Mouse (Mus musculus) adrenal gland, adult 8-10 months (tissue): Measurements from ENCODE around the gene Drc1. TPM values are rescaled to one million over a fixed set of nuclear protein-coding genes. Genes with fewer than 3 reads are reported as not detected.

Source experiments
- DNase-seq: peaks from one replicate; pipeline ENCODE4 v3.0.0; 2022
- total RNA-seq, 4 experiments: library from RNA; stranded (reverse); gene quantifications; 2 replicates each; pipeline ENCODE4 v1.2.4; 2022

Drc1 gene
- total RNA-seq = 1 to 10 TPM in 3 of 4 experiments, under 1 TPM in 1; 0.59 to 2.1 (median 1.1) TPM

DNA sequence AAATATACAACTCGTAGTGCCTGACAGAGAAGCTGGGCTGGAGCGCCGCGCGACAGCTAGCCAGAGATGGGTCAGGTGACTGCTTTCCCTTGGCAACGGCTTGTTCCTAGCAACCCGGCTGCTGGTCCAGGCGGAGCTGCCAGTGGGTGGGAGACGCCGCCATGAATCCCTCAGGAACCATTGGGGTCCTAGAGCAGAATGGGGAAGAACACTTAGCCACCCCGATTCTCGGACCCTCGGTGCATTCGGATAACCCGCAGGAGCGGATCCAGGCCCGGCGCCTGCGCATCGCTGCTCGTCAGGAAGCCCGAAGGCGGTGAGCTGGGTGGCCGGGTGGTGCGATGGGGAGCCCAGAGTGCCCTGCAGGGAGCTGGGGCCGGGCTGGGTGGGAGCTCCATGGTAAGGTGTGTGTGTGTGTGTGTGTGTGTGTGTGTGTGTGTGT, at the start of gene Drc1:
TSS of gene Drc1 (plus strand) at position 98 of the 442 bp plus-strand sequence.
- no peak for DNase-seq

DNA sequence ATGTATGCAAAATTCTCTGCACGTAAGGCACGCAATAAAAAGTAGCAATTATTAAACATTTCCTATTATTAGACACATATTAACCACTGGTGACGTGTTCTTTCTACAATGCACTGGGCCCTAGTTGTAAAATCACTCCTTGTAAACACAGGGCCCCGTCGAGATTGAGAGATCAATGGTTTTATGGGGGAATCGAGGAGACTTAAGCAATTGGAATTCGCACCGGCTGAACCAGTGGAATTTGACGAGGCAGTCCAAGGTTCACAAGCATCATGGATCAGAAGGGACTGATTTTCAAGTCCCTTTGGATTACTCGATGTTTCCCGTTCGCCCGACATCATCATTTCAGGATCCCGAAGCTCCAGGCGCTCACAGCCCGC, 49.3 kb upstream of the Drc1 start:
- DNase-seq = no peak

DNA sequence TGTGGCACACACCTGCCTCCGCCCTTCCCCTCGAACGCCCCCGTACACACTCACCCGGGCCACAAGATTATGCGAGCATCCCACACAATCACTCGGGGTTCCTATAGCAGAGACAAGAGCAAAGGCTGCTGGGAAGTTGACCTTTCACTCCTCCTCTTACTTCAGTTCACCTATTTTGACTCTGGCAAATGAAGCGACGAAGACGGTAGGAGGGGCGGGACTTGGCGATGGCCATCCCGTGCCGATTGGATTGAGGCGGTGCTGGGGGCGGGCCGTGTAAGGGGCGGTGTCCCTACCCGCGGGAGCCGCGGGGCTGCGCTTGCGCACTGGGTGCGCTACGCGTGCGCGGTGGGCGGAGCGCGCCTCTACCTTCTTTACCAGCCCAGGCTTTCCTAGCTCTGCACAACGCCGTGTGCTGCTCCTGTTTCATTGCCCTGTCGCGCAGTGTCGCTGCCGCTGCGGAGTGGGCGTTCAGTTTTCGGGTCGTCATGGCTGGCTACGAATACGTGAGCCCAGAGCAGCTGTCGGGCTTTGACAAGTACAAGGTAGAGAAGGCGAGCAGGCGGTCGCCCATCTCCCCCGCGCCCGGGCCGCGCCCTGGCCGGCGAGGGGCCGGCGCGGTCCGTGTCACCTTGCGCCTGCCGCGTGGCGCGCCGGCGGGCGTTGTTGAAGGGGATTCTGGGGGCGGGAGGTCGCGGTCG, 48.8 kb upstream of the Drc1 start, which contains the start of gene Selenoi:
TSS of gene Selenoi (plus strand) at position 311 of the 701 bp plus-strand sequence.
- peak; percentile 99 for DNase-seq

DNA sequence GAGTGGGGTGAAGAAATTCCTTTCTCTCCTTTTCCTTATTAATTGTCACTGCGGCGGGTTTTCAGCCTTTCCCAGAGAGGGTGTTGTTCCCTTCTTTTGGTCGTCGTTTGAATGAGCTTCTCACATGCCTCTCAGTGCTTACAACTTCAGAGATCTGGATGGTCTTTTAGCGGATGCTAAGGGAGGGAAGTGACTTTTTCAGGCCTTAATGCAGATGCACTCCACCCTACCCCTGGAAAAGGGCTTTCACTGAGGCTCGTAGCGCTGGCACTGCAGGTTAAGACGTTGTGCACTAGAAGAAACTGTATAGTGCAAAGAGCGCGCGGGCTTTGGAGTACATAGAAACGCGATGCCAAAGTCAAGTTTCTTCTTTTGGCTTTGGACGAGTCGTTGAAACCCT, 48.1 kb upstream of the Drc1 start:
- no peak for DNase-seq

DNA sequence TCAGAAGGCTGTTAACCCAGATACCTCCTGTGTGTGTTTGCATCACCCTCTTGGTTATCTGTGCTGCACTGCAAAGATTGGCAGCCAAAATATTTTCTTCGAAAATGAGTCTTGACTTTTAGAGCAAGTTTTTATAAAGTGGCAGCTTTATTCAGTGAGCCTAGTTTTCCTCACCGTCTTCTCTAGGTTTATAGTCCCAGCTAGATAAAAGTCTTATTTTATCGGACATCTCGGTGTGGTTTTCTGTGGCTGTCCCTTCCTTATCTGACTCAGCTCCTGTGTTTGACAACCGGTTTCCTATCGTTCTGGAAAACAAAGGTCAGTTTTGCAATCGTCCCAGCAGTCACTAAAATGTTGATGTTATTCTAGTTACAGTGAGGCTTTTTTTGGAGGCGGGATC, 47.2 kb upstream of the Drc1 start:
- no peak for DNase-seq

DNA sequence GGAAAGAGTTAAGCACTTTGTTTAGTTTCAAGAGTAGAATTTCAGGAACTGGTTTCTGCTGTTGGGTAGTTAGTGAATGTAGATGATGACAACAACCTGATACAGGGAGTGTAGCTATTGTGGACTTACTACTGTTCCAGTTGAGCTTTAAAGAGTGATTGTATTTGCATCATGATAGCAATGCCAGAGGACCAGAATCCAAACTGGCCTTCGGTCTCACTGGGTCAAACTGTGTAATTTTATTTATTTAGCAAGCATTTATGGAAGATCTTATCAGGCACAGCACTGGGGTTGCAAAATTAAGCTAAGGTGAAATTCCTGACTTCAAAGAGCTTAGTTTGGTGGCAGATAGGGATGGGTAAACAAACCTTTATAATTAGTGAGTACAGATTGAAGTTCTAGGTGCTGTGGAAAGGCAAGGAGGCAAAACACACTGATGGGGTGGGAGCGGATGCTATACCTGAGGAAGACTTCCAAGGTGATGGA, 45.5 kb upstream of the Drc1 start:
- no peak for DNase-seq

DNA sequence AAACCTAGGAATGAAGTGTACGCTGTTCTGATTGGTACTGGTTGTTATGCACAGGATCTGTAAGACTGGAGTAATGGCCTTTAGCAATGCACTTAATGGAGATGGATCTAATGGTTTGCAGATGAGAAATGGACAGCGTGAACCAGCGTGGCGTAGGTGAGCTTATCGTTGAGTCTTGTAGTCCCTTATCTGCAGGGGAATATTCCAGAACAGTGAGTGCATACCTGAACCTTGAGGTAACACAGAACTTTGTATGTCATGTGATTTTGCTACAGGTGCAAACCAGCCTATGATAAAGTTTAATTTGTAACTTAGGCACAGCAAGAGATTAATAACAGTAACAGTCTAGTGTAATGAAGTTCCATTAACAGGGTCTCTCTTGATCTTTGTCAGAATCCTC, 42.7 kb upstream of the Drc1 start:
- DNase-seq = no peak

DNA sequence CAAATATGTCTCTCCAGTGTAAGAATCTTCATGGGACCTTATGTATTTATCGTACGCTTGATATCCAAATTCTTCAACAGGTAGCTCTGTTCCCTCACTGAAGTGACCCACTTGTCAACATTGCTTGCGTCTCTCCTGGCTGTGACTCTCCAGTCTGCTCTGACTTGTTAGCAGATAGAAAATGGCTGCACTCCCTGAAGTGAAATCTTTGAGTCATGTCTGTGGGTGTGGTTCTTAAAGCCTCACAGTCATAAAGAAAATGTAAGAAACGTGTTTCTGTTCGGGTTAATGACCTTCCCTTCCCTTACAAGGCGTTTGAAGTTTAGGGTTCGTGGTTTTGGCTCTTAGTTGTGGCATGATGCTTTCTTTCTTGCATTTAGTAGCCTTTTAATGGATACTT, 40.6 kb upstream of the Drc1 start:
- DNase-seq = no peak

DNA sequence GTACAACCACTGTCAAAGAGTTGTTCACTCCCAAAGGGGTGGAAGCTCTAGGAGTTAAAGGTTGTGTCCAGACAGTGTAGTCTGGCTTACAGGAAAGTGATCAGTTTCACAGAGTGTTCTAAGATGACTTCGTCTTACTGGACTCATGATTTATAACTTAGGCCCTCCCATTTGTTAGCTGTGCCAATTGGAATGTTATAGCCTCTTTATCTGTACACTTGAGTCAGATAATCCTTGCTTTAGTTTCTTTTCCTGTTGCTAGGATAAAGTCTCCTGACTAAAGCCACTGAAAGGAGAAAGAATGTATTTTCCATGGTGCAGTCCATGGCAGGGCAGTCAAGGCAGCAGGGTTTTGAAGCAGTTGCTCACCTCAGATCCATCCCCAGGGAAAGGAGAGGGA, 38.8 kb upstream of the Drc1 start:
- DNase-seq = no peak

DNA sequence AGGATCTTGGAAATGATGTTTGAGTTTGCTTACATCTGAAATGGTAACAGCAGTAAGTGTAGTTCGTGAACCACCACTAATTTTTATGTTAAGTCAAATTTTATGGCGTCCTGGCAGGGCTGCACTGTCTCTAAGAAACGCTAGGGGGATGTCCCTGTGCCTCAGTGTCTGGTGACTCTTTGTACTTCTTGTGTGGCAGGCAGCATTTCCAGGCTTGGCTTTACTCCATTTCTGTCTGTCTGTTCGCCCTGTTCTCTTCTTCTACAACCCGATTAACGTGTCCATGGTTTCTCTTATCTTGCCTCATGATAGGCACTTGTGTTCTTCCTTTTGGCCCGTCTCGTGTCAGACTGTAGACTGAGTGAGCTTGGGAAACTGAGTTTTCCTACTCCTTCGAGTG, 37.4 kb upstream of the Drc1 start:
- no peak for DNase-seq

DNA sequence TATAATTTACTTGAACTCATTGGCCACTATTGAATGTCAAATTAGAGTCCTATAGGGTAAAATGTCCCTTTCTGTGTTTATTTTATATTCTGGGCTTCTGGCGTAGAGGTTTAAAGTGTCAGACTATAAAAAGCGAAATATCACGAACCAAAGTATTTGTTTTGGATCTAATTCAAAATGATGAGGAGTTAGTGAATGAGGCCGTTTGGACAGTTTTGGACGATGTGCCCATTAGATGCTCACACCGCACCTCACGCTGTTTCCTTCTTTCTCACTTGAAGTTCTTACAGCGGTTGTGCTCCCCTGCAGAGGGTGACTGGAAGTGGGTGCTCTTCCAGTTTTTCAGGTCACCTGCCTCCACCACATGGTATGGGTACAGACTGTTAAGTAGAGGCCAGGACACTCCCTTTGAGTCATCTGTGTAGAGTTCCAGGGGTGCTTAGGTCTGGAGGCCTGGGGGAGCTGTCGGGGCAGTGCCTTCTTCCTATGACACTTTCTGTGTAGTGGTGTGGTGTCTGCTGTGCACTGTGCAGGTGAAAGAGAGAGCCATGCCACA, 35.2 kb upstream of the Drc1 start:
- DNase-seq = no peak

DNA sequence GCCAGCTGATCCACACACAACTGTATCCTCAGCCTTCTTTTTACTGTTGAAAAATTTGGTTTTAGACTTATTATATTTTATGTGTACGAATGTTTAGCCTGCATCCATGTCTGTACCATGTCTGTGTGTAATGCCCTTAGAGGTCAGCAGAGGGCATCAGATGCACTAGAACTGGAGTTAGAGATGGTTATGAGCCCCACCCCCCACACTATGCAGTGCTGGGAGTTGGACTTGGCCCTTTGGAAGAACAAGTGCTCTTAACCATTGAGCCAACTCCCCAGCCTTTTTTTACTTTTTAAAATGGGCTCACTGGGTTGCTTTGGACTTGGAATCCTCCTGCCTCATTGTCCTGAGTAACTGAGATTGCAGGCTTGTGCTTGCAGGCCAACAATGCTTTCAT, 33.5 kb upstream of the Drc1 start:
- DNase-seq = no peak

DNA sequence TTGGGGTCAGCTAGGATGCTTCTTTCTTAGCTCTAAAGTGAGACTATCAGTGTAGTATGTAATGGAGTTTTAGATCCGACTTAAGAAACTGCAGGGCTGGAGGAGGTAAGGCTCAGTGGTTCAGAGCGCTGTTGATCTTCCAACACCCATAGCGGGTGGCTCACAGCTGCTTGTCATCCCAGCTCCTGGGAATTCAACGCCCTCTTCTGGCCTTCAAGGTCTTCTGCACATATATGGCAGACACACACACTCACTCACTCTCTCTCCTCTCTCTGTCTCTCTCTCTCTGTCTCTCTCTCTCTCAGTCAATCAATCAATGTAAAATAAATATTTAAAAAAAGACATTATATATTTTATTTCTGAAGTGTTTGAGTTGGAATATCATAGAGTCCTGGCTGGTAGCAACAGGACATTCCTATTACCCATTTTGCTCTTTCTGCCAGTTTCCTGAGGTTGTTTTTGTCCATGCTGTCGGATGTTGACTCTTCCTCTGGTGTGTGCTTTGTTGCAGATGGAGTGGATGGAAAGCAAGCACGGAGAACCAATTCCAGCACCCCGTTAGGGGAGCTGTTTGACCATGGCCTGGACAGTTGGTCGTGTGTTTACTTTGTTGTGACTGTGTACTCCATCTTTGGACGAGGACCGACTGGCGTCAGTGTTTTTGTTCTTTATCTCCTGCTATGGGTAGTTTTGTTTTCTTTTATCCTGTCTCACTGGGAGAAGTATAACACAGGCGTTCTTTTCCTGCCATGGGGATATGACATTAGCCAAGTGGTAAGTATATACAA, 25.4 kb upstream of the Drc1 start:
- no peak for DNase-seq

DNA sequence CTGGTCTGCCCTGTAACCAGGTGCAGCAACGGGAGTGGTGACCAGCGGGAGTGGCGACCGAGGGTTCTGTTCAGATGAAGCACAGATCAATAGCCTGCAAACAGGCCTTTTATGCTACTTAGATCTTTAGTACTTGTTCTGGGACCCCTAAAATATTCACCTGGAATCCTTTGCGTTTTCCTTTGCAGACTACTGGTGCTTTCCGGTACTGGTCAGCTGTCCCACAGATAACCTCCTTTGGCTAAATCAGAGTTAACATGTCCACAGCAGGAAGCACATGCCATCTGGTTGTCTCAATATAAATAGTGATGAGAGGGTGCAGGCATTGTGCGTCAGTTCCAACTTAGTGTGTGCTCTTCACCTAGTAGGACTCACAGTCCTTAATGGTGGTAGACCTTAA, 22.4 kb upstream of the Drc1 start:
- no peak for DNase-seq

DNA sequence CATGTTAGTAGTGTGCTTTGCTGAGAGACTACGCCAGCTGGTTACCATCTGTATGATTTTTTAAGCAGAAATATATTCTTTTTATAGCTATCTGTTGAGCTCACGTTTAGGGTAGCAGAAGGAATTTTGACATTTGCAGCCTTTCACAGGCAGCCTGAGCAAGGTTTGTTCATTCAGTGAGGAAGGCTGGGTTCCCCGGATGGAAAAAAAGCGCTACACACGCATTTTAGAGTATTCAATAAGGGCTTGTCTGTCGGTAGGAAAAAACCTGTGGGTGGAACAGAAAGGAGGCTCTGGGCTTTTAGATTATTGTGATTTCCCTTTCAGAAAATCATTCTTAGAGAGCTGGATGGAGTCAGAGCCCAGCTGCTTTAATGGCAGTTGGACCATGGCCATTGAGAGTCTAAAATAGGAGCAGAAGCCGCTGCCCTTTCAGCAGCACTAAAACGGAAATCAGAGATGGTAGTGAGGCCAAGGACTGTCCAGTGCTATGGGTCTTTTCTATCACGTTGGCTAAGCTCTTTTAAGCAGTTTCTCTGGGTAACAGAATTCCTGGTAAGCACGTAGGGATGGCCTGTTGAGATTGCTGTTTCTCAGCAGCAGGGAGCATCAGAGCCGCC, 10.5 kb upstream of the Drc1 start:
- DNase-seq = no peak

DNA sequence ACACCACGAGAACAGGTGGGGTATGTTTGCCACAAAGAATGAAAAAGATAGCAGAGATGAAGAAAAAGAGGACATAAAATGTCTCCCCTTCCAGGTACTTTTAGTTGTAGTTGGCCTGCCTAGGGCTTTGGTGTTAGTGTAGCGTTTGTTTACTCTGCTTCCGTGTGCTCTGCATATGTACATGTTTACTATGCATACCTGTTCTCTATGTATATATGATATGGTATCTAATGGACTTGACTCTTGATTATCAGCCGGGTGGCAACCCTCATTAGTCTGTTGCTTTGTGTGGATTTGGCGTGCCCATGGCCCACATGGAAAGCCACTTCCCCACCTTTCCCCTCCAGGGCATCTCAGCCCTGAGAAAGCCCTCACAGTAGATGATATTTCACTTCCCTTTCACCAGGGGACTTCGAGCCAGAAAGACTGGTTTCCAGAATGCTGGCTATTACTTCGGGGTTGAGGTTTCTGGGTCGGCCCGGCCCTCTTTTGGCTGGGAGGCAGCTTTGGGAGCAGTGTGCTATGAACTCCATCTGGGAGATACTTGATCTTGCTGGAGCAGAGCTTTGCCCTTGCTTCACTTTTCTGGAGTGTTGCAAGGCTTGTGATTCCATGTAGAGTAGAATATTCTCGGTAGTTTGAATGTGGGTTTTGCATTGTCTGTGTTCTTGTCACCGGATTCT, 9.4 kb upstream of the Drc1 start:
- peak; percentile 24 for DNase-seq

DNA sequence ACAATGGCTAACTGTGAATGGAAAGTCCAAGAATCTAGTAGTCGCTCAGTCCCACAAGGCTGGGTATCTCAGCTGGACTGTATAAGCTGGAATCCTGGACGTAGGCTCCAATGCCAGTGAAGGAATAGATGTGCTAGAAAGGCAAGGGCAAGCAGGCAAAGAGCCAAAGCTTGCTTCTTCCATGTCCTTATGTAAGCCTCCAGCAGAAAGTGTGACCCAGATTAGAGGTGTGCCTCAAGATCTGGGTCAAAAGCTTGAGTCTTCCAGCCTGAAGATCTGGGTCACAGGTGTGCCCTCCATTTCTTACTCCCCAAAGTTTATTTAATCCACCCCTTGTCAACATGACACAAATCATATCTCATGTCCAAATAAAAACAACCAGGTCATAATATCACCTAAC, 4.8 kb upstream of the Drc1 start:
- no peak for DNase-seq

DNA sequence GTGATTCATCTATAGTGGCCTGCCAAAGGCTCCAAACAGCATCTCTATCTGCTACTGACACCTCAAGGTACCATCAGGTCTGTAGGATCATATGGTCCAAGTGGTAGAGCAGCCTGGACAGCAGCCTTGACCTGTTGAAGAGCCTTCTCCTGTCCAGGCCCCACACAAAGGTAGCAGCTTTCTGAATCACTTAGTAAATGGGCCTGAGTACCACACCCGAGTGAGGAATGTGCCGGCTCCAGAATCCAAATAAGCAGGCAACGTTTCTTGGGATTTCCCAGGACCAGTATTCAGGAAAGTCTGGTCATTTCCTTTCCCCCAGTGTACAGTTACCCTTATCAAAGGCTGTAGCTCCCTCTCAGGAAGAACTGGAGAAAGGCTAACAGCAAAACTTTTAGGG, 2.2 kb upstream of the Drc1 start:
- no peak for DNase-seq

DNA sequence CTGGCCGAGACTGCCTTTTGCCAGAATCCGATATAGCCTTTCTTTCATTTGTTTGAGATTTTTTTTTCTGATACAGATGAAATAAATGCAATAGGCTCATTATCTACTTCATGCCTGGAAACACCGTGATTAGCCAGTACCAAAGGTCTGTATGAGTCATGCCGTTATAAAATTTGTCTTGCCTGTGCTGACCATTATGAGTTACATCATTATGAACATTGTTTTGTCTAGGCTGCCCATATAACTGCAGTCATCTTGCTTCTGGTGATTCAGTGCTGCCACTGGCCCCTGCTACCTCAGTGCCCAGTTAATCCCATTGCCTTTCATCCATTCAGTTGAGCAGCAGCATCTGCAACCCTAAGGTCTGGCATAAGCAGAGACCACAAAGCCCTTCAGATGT, 1.7 kb upstream of the Drc1 start:
- no peak for DNase-seq

DNA sequence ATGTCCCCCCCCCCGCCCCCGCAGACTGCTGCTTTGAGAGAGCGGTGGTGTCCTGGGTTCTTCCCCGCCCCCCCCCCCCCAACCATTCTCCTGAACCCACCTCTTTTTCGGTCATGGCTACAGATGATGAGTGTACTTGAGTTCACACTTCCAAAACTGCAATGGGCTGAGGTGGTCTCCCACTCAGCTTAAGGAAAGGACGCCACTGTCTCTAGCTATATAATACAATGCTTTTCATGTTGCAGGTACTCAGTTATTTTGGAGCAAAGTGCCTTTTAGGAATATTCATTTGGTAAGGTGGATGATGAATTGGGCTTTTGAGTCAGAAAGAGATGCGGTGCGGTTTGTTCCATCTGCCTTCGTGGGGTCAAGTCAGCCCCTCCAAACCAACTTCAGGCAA, 324 bp upstream of the Drc1 start:
- DNase-seq = no peak

DNA sequence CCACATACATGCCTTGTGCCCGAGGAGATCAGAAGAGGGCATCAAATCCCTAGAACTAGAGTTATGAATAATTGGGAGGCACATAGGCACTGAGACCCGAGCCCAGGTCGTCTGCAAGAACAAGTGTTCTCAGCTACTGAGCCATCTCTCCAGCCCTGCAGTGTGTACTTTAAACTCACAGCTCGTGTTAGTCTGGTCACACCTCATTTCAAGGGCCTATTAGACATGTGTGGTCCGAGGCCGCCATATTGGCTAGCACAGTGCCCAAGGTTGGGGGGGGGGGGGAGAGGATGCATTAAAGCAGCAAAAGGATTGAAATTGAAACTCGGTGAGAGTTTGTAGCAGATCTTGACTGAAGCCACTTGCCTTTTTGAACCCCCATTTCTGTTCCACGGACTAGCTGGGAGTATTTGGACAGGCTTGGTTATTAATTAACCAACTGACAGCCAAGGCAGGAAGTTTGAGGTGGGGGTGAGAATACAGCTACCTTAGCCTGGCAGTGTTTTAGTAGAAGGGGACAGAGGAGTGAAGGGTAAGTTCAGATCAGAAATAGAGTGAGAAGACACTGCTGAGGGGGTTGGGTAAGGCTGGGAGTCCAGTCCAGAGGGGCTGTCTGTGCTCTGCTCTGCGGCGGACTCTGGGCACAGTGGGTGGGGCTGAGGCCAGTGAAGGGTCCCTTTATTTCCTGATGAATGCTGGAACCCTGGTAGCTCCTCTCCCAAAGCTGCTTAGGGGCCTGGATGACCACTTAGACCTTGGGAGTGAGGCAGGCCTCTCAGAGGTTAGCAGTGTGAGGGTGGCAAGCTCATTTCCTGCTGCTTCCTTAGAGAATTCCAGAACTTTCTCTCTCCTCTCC, 5.0 kb downstream of the Drc1 start:
- DNase-seq = no peak
